Mouse (Mus musculus): ENCODE results near the gene Mettl2. TPM values are rescaled to one million over a fixed set of nuclear protein-coding genes. Genes with fewer than 3 reads are reported as not detected.
"Not testable (repeated sequence)": the region's sequence is repeated elsewhere in the genome, so short reads cannot be mapped to it uniquely, and the experiment has no call there.

The Mettl2 gene
- 18.2 and 22.8 TPM in 2 replicates for total RNA-seq (2021)
- long read RNA-seq, experiment 1, transcript Mettl2-201 (9 exons, 1,867 nt) = major isoform, 13 of 16 reads
- long read RNA-seq, experiment 1, partial matches to known transcripts = 1 of 16 reads
- long read RNA-seq, experiment 1, other reads (novel, unspliced or antisense) = 0 of 16 reads
- long read RNA-seq, experiment 2, transcript Mettl2-201 (9 exons, 1,867 nt) = major isoform, 13 of 20 reads
- long read RNA-seq, experiment 2, partial matches to known transcripts = 2 of 20 reads
- long read RNA-seq, experiment 2, other reads (novel, unspliced or antisense) = 4 of 20 reads

GRCm38 (mm10) chr11:105125735-105126519 is at the start of gene Mettl2:
TSS of gene Mettl2 (plus strand) at chr11:105126425.
- peak; percentile 92 for DNase-seq

- not testable (repeated sequence) for DNase-seq
Measured at GRCm38 (mm10) chr11:105112448-105112847, 13.8 kb upstream of the Mettl2 start.

- DNase-seq = no peak
Measured at GRCm38 (mm10) chr11:105117814-105118213, 8.4 kb upstream of the Mettl2 start.

DNA sequence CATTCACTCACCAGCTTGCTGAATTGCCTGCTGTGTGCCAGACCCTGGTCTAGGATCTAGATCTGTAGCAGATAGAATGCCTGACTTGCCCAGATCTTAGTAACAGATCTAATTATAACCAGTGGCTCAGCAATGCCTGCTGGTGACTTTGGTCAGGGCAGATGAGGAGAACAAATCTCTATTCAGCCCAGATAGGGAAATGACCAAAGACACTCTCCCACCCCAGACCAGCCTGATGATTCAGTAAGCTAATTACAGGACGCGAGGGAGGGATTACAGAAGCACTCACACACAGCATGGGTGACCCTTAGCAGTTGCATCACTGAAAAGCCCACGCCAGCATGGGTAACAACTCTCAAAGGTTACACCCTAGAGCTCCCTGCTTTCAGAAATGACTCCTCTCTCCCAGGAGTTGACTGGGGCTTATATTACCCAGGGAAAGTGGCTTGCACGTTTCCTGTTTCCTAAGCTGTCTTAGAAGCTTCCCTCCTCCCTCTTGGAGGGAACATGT is 5.6 kb upstream of the Mettl2 start:
- DNase-seq = no peak

DNA sequence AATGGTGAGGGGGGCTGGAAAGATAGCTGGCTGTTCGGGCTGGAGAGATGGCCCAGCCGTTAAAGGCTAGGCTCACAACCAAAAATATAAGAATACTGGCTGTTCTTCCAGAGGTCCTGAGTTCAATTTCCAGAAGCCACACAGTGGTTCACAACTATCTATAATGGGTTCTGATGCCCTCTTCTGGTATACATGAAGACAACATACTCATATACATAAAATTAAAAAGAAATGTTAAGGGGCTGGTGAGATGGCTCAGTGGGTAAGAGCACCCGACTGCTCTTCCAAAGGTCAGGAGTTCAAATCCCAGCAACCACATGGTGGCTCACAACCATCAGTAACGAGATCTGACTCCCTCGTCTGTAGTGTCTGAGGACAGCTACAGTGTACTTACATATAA is 4.4 kb upstream of the Mettl2 start:
- not testable (repeated sequence) for DNase-seq

DNA sequence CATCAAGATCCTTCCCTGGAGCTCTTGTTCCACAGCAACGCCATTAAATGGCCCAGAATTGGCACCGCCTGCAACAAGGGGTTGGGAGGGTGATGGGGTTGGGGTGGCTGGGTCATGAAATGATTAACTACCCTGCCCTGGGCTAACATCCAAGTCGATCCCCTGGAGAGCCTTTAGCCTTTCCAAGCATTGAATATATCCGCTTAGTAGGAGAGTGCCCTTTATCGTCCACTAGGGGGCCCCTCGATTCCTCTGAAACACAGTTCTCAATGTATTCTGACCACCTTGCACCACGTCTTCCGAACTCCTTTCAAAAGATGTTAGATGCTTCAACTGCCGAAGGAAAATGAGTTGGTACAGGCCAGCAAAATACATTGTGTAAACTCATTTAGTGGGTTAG is 2.2 kb upstream of the Mettl2 start:
- peak; percentile 72 for DNase-seq

- peak; percentile 31 for DNase-seq
Measured at GRCm38 (mm10) chr11:105126520-105127029, 350 bp downstream of the Mettl2 start.

GRCm38 (mm10) chr11:105135692-105136091 is 9.5 kb downstream of the Mettl2 start:
- DNase-seq = no peak

GRCm38 (mm10) chr11:105137255-105137654 is 11.0 kb downstream of the Mettl2 start:
- not testable (repeated sequence) for DNase-seq

GRCm38 (mm10) chr11:105140512-105140911 is 14.3 kb downstream of the Mettl2 start:
- not testable (repeated sequence) for DNase-seq

DNA sequence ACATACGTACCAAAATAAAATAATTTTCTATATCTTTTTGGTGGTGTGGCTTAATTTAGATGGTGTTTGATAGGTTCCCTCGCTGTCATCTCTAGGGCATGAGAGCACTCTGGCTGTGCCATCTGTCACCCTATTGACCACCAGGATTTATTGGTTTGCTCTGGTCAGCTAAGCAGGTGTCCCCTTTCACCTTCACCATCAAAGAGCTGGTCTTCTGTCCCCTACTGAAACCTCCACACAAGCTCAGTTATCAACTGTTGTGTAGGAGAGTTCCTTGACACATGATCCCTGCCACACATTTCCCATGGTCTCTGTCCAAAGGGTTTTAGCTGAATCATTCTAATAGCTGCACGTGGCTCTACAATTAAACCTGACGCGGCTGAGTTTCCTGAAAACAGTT is 14.9 kb downstream of the Mettl2 start:
- DNase-seq = no peak

DNA sequence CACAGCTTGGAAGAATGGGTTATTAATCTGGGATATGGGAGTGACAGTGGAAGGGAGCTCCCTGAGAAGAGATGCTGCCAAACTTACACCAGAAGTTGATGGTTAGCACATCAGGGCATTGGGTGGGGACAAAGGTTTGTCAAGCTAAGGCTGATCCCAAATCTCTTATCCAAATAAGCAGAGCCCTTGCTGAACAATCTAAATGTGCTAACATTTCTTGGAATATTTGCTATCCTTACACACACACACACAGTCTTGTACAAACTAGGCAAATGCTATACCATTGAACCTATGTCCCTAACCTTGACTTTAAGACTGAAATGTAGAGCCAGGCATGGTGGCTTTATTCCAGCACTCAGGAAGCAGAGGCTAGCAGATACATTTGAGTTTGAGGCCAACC is 17.3 kb downstream of the Mettl2 start:
- DNase-seq = no peak

- DNase-seq = no peak
Measured at GRCm38 (mm10) chr11:105144084-105144483, 17.9 kb downstream of the Mettl2 start.

GRCm38 (mm10) chr11:105144508-105145210 is 18.4 kb downstream of the Mettl2 start:
- peak; percentile 41 for DNase-seq

DNA sequence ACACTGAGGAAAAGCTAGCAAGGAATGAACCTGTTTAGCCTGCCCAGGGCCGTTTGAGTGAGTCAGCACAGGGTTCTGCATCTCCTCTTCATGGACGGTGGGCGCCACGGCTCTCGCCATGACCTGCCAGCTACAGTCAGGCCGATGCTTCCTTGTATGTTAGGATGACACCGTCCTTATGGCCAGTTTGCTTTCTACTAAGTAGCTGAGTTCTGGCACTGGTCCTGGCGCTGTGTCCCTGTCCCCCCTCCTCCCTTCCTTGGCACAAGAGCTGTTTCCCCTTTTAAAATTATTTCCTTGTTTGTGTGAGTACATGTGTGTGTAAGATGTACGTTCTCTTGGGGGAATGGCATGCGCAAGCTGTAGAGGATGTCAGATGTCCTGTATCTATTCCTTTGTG is 19.0 kb downstream of the Mettl2 start:
- no peak for DNase-seq

DNA sequence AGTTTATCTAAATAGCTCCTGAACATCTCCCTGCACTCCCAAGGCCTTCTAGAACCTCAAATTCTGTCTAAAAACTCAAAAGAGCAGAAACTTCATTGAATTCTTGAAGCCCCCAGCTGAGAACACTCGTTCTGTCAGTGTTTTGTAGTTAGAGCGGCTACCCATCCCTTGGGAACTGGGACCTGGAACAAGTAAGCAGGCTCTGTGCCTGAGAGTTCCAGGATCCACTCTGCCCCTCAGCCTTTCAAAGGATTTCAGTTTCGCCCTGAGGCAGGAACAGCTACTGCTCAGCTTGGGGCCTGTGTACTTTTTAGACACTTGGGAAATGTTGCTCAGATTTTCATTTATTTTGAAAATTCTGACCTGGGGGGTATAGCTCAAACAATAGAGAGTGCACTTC is 20.4 kb downstream of the Mettl2 start, which contains the start of gene Gm10842:
TSS of gene Gm10842 (plus strand) at position 301 of the 400 bp plus-strand sequence.
- DNase-seq = no peak

- DNase-seq = no peak
Measured at GRCm38 (mm10) chr11:105149353-105149752, 23.1 kb downstream of the Mettl2 start.

- no peak for DNase-seq
Measured at GRCm38 (mm10) chr11:105149766-105150165, 23.5 kb downstream of the Mettl2 start.

GRCm38 (mm10) chr11:105150691-105151090 is 24.5 kb downstream of the Mettl2 start:
- DNase-seq = no peak

GRCm38 (mm10) chr11:105151226-105152016 is 25.2 kb downstream of the Mettl2 start:
- no peak for DNase-seq

- no peak for DNase-seq
Measured at GRCm38 (mm10) chr11:105152017-105152300, 25.7 kb downstream of the Mettl2 start.
